Mouse (Mus musculus) lung, adult 2 months (tissue): ENCODE measurements around the gene Acbd6.

Experiments
- CTCF ChIP-seq: fragments of 200-500 bp; IDR thresholded peaks from 2 replicates; pipeline ENCODE4 v1.5.1; 2011; ENCODE audit warnings: mild to moderate bottlenecking, low read length, control low read depth; ENCODE audit not compliant: insufficient read depth
- POLR2A ChIP-seq: fragments of 200-500 bp; IDR thresholded peaks from 2 replicates; pipeline ENCODE4 v1.6.1; 2011; ENCODE audit warnings: low read depth, mild to moderate bottlenecking, control low read depth, low read length, borderline replicate concordance; ENCODE audit errors: extremely low read depth

DNA sequence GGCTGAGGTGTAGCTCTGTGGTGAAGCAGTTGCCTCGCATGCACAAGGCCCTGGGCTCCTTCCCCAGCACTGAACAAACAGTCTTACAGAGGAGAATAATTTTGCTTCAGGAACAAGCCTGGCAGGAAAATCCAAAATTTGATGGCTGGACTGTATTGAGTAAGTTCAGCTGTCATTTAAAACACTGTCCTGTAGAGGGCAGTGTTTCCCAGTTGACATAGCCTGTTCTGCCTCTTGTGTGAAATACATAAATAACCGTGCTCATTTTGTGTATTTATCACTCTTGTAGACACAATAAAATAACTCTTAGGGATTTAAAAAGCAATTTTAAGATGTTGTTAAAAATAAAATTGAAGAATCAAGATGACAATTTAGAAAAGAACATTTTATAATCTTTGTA, 18.5 kb downstream of the Acbd6 start:
- TF ChIP-seq CTCF (peak; percentile 12), POLR2A (no peak)
